Mouse (Mus musculus): Measurements from ENCODE around the gene Fgfr2. TPM values are rescaled to one million over a fixed set of nuclear protein-coding genes. Genes with fewer than 3 reads are reported as not detected.

The Fgfr2 gene
- polyA plus RNA-seq, 3 experiments from 2014 or later = 0.27 TPM; not detected in 2

DNA sequence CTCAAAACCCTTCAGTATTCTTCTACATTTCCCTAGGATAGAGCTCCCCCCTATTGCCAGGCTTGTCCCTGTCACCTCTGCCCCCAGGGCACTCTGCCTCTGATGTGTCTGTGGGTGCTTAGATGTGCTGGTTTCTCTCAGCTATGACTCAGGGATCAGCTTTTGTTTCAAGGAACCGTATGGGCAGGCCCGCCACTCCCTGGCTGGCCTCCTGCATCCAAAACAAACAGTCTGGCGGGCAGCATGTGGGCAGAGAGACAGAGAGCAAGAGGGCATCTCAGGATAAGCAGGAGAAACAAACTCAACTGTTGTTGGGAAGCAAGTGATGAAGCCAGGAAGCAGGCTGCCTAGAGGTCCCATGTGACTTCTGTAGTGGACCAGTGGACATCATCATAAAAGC is 2267.5 kb downstream of the Fgfr2 start:
- ATAC-seq = no peak

GRCm38 (mm10) chr7:130854684-130855292 is 2268.4 kb downstream of the Fgfr2 start:
- no peak for ATAC-seq

DNA sequence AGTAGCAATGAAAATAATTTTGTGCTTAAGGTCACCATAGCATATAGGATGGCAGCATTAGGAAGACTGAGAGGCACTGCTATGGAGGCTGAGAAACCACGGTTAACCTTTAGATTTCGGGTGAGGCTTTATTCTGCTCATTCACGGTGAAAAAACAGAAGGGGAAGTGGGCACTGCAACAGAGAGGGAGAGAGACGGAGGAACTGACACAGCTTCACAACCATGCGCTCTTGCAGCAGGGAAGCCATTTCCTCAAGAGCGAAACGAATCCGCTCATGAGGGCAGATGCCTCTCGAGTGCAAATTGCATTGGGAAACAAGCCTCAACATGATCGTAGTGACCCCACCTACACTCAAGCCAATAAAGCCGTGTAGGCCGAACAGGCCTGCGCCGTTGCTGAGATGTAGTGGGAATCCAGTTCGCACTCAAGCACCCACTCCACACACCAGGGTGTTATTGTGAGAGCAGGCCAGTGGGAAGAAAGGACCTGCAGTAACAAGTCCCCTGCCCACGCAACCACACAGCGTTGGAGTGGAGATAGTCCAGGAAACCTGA is 2275.9 kb downstream of the Fgfr2 start:
- no peak for ATAC-seq

DNA sequence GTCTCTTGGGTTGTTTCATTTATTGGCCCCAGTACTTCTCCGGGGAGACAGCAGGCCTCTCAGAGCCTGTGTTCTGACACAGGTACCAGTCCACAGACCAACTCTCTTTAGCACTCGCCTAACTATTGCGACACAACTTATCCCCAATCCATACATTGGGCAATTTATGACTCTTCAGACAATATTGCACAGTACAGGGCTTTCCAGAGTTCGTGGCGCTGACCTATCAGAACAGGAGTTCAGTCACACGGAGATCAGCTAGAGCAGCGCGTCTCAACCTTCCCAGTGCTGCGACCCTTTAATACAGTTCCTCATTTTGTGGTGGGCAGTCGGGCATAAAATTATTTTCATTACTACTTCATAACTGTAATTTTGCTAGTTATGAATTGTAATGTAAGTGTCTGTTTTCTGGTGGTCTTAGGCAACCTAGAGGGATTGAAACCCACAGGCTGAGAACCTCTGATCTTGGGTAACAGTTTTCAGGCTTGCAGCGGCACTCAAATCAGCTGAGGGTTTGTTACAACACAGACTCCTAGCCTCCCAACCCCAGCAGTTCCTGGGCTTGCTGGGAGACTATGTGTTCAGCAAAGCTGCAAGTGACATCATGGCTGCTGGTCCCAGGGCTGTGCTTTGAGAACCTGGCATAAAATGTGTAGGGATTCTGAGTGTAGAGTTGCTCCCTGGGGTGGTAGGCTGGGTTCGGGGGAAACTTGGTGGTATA is 2283.6 kb downstream of the Fgfr2 start:
- ATAC-seq = no peak

DNA sequence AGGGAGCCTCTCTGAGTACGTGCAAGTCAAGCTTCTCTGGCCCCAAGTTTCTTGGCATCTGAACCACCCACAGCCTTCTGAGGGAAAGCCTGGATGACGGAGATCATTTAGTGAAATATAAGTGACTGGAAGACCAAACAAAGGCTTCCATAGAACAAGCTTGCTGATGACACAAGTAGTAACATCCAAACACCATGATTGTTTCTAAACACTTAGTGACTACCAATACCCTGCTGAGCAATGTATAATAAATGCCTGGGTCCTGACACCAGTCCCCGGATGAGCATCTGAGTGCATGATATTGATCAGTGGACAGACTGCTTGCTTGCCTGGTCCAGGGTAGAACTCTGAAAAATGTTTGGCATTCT is 2284.5 kb downstream of the Fgfr2 start:
- no peak for ATAC-seq

GRCm38 (mm10) chr7:130837941-130838657 is 2285.1 kb downstream of the Fgfr2 start:
- ATAC-seq = no peak

DNA sequence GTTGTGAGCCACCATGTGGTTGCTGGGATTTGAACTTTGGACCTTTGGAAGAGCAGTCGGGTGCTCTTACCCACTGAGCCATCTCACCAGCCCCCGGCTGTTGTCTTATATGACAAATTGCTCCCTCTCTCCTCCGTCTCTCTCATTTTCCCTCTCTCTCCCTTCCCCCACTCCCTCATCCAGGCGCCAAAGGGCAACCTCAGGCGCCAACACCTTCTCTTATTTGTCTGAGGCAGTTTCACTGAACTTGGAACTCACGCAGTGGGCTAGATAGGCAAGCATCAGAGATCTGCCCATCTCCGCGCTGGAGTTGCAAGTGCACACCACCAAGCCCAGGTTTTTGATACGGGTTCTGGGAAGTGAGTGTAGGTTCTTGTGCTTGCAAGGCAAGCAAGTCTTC is 2287.1 kb downstream of the Fgfr2 start:
- no peak for ATAC-seq

DNA sequence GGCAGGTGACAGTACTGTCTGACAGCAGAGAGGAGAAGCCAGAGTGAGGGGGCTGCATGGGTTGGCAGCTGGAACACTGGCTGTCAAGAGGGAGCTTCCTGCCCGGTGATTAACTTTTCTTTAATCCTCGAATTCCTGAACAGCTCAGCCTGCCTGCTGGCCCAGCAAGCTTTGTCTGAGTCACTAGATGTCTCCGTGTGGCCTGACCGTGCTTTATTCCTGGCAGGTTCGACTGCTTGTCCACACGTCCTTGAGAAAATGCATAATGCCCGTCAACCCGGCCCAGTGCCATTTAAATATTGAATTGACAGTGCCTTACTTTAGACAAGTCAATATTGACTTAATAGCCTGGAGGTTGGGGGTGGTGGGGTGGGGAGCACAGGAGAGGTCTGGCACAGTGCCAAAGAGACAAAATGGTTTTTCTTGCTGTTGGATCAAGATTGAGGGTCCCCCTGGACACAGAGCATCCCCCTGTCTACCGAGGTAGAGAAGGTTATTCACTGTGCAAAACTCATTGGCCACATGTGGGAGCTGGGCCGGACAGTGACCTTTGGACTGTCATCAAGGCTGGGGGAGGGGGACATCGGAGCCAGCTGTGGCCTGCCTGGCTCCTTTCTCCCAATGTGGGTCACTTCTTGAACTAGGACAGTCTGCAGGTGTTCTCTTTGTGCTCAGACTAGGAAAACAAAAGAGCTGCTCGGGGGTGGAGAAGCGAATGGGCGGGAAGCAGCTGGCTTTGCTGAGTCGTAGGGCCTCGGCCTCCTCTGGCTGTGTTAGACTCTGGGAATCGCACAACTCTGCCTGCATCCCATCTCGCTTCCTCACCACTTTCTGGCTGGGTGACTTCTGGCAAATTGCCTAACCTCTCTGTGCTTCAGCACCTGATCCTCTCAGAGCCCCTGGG is 2287.9 kb downstream of the Fgfr2 start:
- no peak for ATAC-seq

GRCm38 (mm10) chr7:130834299-130834698 is 2288.9 kb downstream of the Fgfr2 start:
- ATAC-seq = peak; percentile 99

- no peak for ATAC-seq
Measured at GRCm38 (mm10) chr7:130831586-130831985, 2291.6 kb downstream of the Fgfr2 start.

DNA sequence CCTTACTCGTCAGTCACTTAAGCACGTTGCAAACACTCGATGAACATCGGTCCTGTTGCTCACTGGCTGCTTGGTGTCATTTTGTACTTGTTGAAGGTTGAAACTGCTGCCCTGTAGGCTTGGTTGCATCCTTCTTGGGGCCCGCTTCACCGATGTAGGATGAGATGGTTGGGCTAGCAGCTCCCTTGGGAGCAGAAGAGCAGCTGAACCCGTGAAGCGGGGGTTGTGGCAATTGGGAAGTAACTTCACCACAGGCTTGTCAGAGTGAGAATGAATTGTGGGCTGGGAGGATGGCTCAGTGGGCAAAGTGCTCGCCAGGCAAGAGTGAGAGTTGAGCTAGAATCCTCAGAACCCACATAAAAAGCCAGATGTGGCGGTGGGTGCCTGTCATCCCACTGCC is 2294.7 kb downstream of the Fgfr2 start:
- peak; percentile 37 for ATAC-seq

DNA sequence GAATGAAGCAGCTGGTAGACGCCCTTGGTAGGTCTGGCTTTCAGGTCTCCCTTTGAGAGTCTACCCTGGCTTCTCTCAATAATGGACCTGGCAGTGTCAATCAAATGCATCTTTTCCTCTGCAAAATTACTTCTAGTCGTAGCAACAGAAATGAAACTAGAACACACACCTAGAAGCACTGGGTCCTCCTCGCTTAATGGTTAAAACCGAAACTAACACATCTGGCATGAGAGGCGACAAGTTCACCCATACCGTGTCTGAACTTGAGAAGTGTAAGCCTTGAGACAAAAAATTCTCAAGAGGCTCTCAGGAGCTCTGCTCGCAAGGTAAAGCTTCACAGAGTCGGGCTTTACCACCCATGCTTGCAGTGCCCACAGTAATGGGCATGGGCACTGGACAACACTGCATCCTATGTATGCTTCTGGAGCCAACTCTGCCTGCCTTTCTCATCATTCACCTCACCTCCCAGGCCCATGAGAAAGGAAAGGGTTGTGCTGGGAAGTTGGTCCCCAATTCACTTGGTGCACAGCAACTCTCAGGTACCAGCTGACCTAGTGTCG is 2295.2 kb downstream of the Fgfr2 start:
- ATAC-seq = peak; percentile 91

GRCm38 (mm10) chr7:130827431-130827830 is 2295.7 kb downstream of the Fgfr2 start:
- ATAC-seq = no peak

GRCm38 (mm10) chr7:130826343-130826742 is 2296.8 kb downstream of the Fgfr2 start:
- no peak for ATAC-seq

GRCm38 (mm10) chr7:130823992-130824391 is 2299.2 kb downstream of the Fgfr2 start:
- no peak for ATAC-seq

- ATAC-seq = no peak
Measured at GRCm38 (mm10) chr7:130819624-130820023, 2303.5 kb downstream of the Fgfr2 start.

DNA sequence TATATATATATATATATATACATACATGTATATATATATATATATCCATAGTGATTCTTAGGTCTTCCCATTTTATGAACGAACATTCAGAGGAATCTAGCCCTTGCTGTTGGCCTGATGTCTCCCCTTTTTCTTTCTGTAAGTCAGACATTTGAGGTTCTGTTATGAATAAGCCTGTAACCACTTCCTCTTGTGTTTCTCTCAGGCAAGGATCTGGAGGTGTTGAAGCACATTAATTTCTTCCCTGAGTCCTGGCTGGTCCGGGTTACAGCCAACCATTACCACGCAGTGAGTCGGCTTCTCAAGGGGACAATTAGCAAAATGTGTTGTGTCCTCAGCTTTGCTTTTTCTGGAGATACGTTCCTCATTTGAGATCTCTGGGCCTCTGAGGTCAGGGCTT is 2304.3 kb downstream of the Fgfr2 start:
- ATAC-seq = peak; percentile 88

DNA sequence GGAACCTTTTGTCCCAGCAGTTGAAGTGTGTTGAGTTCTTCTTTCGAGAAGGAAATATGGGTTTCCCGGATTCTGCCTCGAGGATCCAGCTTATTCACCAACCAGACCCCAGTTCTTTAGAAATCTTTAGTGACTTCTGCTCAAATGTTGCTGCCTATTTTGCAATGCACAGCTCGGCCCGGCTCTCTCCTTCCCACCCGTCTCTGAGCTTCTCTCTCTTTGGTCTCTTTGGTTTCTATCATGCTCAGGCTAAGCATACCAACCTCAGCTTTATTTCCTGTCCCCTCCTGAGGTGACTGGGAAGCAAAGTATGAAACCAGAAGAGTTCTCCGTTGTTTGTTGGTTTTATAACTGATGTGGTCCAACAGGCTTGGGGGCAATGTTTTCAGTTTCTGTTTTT is 2306.9 kb downstream of the Fgfr2 start:
- no peak for ATAC-seq

DNA sequence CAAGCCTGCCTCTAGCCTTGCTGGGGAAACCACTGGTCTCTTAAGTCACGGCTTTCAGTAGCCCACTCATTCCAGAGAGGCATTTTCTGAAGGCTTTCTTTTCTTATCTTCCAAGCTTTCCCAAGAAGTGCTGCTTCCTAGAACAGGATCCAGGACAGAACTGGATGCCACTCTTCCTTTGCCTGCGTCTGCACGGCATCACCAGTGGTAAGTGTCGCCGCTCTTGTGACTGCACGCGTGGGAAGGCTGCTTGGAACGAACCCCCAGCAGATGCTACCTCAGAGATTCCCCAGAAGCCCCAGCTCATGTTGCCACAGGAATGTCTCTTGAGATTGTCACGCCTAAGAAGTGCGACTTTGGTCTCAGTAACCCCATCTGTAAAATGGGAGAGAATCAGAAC is 2307.5 kb downstream of the Fgfr2 start:
- ATAC-seq = no peak

- ATAC-seq = peak; percentile 66
Measured at GRCm38 (mm10) chr7:130812407-130812806, 2310.7 kb downstream of the Fgfr2 start.

DNA sequence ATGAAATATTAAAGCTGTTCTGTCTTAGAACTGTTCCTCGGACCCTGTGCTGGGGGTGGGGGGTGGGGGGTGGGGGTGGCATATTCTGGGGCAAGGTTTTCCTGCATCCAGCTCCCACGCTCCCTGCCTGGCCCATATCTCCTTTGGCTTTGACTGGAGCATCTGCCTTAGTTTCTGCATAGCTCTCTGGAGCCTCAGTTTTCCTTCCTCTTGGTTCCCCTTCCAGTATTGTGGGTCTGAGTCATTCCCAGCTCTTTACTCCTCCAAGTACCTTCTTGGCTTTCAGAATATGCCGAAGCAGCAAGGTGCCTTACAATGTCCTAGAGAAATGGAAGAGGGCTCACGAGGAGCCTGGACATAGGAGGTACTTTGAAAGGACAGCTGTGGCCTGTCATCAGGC is 2312.9 kb downstream of the Fgfr2 start:
- no peak for ATAC-seq

DNA sequence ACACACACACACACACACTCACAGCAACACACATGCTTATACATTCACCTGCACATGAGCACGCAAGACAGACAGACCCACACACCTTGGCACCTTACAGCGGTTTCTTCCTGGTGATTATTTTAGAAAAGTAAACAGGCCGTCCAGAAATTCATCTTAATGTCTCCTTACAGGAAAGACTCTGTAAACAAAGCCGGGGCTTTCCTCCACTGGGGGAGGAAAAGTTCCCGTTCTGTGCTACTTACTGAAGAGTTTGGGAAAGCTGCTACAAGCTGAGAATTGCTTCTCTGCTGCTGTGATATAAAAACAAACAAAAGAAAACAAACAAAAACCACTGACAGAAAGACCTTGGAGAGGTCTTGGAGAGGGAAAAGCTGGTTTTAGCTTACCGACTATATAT is 2314.5 kb downstream of the Fgfr2 start:
- ATAC-seq = no peak

Data from inflammation-experienced regulatory T-cells, adult 6 months (primary cell).